Mouse (Mus musculus) midbrain, embryonic 16.5 days (tissue): ENCODE data around the gene Adam22. TPM values are rescaled to one million over a fixed set of nuclear protein-coding genes. Genes with fewer than 3 reads are reported as not detected.

Experiments
- ATAC-seq: fragments of 200-750 bp; cut with Nextera tagmentation; 2 replicates; pipeline ENCODE4 v1.8.0; 2017; ENCODE audit warnings: moderate TSS enrichment
- H3K27ac ChIP-seq: fragments of 300-500 bp; sonication (generic); 2 replicates; pipeline ENCODE4 v1.5.1; 2014; ENCODE audit warnings: mild to moderate bottlenecking, low read length, mixed read lengths
- H3K27me3 ChIP-seq: fragments of 300-500 bp; sonication (generic); 2 replicates; pipeline ENCODE4 v1.6.1; 2014; ENCODE audit warnings: low read depth, low read length, mixed read lengths; ENCODE audit not compliant: control insufficient read depth, insufficient read depth
- H3K36me3 ChIP-seq: fragments of 300-500 bp; sonication (generic); 2 replicates; pipeline ENCODE4 v1.6.1; 2014; ENCODE audit warnings: mild to moderate bottlenecking, low read length, moderate library complexity, mixed read lengths; ENCODE audit not compliant: control insufficient read depth, insufficient read depth
- H3K4me1 ChIP-seq: fragments of 300-500 bp; sonication (generic); 2 replicates; pipeline ENCODE4 v1.6.1; 2014; ENCODE audit warnings: mild to moderate bottlenecking, low read length, mixed read lengths; ENCODE audit not compliant: control insufficient read depth, insufficient read depth
- H3K4me2 ChIP-seq: fragments of 300-500 bp; sonication (generic); 2 replicates; pipeline ENCODE4 v1.6.1; 2014; ENCODE audit warnings: mild to moderate bottlenecking, low read length, mixed read lengths
- H3K4me3 ChIP-seq: fragments of 300-500 bp; sonication (generic); 2 replicates; pipeline ENCODE4 v1.5.1; 2014; ENCODE audit warnings: low read depth, mild to moderate bottlenecking, low read length, moderate library complexity, mixed read lengths
- H3K9ac ChIP-seq: fragments of 300-500 bp; sonication (generic); 2 replicates; pipeline ENCODE4 v1.6.1; 2014; ENCODE audit warnings: low read depth, low read length, mixed read lengths
- H3K9me3 ChIP-seq: fragments of 300-500 bp; sonication (generic); replicated peaks from 2 replicates; pipeline ENCODE4 v1.6.1; 2014; ENCODE audit warnings: mild to moderate bottlenecking, low read length, mixed read lengths; ENCODE audit not compliant: control insufficient read depth, poor library complexity, severe bottlenecking
- WGBS: fragments of 180-500 bp; shearing (Covaris S2); extraction: QIAGEN DNeasy Blood & Tissue Kit; methylation state at CpG from one replicate; pipeline ENCODE4 v1.1.7; 2014; 5-methylcytosine and 5-hydroxymethylcytosine counted together
- polyA plus RNA-seq: library from polyadenylated mRNA; unstranded; fragments of >200 nt; fragmentation: Nextera tagmentation; extraction: Ambion mirVana; gene quantifications from 2 replicates; pipeline ENCODE4 v1.2.1, GENCODE M21; 2015

Adam22 gene
- polyA plus RNA-seq, 1 experiment from 2014 or later, result 49.5 TPM

GRCm38 (mm10) chr5:8368781-8369180, 821 bp upstream of the Adam22 start:
- ATAC-seq, result no peak
- H3K4me1 ChIP-seq, result peaks cover 6% of the 10 kb centered on the region
- H3K4me2 ChIP-seq, result no peak overlapping the region
- H3K27ac ChIP-seq, result no peak overlapping the region
- H3K36me3 ChIP-seq, result no peaks in the 10 kb centered on the region
- H3K27me3 ChIP-seq, result no peaks in the 10 kb centered on the region
- no peaks in the 10 kb centered on the region for H3K9me3 ChIP-seq
- H3K9ac ChIP-seq, result no peak overlapping the region
- no peak overlapping the region for H3K4me3 ChIP-seq
- WGBS, result 90% methylated on average over 5 of the region's 5 CpGs

GRCm38 (mm10) chr5:8368328-8368692, 350 bp upstream of the Adam22 start:
- peak; percentile 23 for ATAC-seq
- Histone ChIP-seq H3K4me3 (peak overlapping the region; percentile 74), H3K9me3 (no peaks in the 10 kb centered on the region), H3K9ac (peak overlapping the region; percentile 91), H3K36me3 (no peaks in the 10 kb centered on the region), H3K27ac (peak overlapping the region; percentile 90), H3K4me2 (peak overlapping the region; percentile 65), H3K4me1 (peaks cover 6% of the 10 kb centered on the region), H3K27me3 (no peaks in the 10 kb centered on the region)
- 33% methylated on average over 7 of the region's 7 CpGs for WGBS

- H3K9ac ChIP-seq, result peak overlapping the region; percentile 91
- no peaks in the 10 kb centered on the region for H3K9me3 ChIP-seq
- peak overlapping the region; percentile 90 for H3K27ac ChIP-seq
- under 1% methylated on average over 24 of the region's 25 CpGs for WGBS
- peak; percentile 74 for ATAC-seq
- H3K4me2 ChIP-seq, result peak overlapping the region; percentile 65
- H3K36me3 ChIP-seq, result no peaks in the 10 kb centered on the region
- H3K27me3 ChIP-seq, result no peaks in the 10 kb centered on the region
- peaks cover 6% of the 10 kb centered on the region for H3K4me1 ChIP-seq
- peak overlapping the region; percentile 74 for H3K4me3 ChIP-seq
These were observed 968 bp downstream of the Adam22 start for GRCm38 (mm10) chr5:8366771-8367613.

GRCm38 (mm10) chr5:8362361-8362760, 5.6 kb downstream of the Adam22 start:
- H3K27me3 ChIP-seq, result no peaks in the 10 kb centered on the region
- no peaks in the 10 kb centered on the region for H3K9me3 ChIP-seq
- H3K27ac ChIP-seq, result no peak overlapping the region
- 89% methylated on average over 1 of the region's 1 CpGs for WGBS
- H3K9ac ChIP-seq, result no peak overlapping the region
- no peak for ATAC-seq
- 0 out of 2 replicates have a peak, but pooled peaks cover 4% of the 10 kb centered on the region for H3K36me3 ChIP-seq
- H3K4me1 ChIP-seq, result peaks cover 13% of the 10 kb centered on the region
- H3K4me2 ChIP-seq, result no peak overlapping the region
- H3K4me3 ChIP-seq, result no peak overlapping the region

- Histone ChIP-seq H3K4me3 (no peak overlapping the region), H3K27me3 (no peaks in the 10 kb centered on the region), H3K4me2 (0 out of 2 replicates have a peak overlapping the region, but pooled peaks have one; percentile 1), H3K9me3 (no peaks in the 10 kb centered on the region), H3K27ac (peak overlapping the region; percentile 28; the same call in 1 of the 2 replicates), H3K4me1 (peaks cover 12% of the 10 kb centered on the region), H3K9ac (no peak overlapping the region), H3K36me3 (peaks cover 7% of the 10 kb centered on the region; the same call in 1 of the 2 replicates)
- no peak for ATAC-seq
- WGBS, result 73% methylated on average over 8 of the region's 8 CpGs
These were observed 10.3 kb downstream of the Adam22 start for GRCm38 (mm10) chr5:8357677-8358076.

GRCm38 (mm10) chr5:8356885-8357651, 10.9 kb downstream of the Adam22 start:
- no peaks in the 10 kb centered on the region for H3K27me3 ChIP-seq
- WGBS, result 54% methylated on average over 13 of the region's 13 CpGs
- no peak overlapping the region for H3K4me3 ChIP-seq
- no peak overlapping the region for H3K9ac ChIP-seq
- H3K4me1 ChIP-seq, result peaks cover 12% of the 10 kb centered on the region
- H3K36me3 ChIP-seq, result peaks cover 7% of the 10 kb centered on the region; the same call in 1 of the 2 replicates
- H3K27ac ChIP-seq, result peak overlapping the region; percentile 28; the same call in 1 of the 2 replicates
- no peaks in the 10 kb centered on the region for H3K9me3 ChIP-seq
- peak; percentile 62; the same call in 1 of the 2 replicates for ATAC-seq
- 0 out of 2 replicates have a peak overlapping the region, but pooled peaks have one; percentile 1 for H3K4me2 ChIP-seq

- no peak overlapping the region for H3K4me3 ChIP-seq
- H3K9me3 ChIP-seq, result no peaks in the 10 kb centered on the region
- peak; percentile 59 for ATAC-seq
- 54% methylated on average over 2 of the region's 2 CpGs for WGBS
- peaks cover 7% of the 10 kb centered on the region; the same call in 1 of the 2 replicates for H3K36me3 ChIP-seq
- no peak overlapping the region for H3K4me2 ChIP-seq
- no peaks in the 10 kb centered on the region for H3K27me3 ChIP-seq
- no peak overlapping the region for H3K27ac ChIP-seq
- H3K4me1 ChIP-seq, result peaks cover 12% of the 10 kb centered on the region
- H3K9ac ChIP-seq, result no peak overlapping the region
These were observed 11.6 kb downstream of the Adam22 start for GRCm38 (mm10) chr5:8356326-8356725.

GRCm38 (mm10) chr5:8349557-8349956, 18.4 kb downstream of the Adam22 start:
- Histone ChIP-seq H3K27ac (no peak overlapping the region), H3K36me3 (no peaks in the 10 kb centered on the region), H3K4me2 (no peak overlapping the region), H3K9ac (no peak overlapping the region), H3K9me3 (no peaks in the 10 kb centered on the region), H3K4me3 (no peak overlapping the region), H3K4me1 (no peaks in the 10 kb centered on the region), H3K27me3 (no peaks in the 10 kb centered on the region)
- ATAC-seq, result no peak
- 78% methylated on average over 10 of the region's 10 CpGs for WGBS

GRCm38 (mm10) chr5:8346329-8346728, 21.6 kb downstream of the Adam22 start:
- no peak overlapping the region for H3K4me3 ChIP-seq
- no peak overlapping the region for H3K9ac ChIP-seq
- H3K27me3 ChIP-seq, result no peaks in the 10 kb centered on the region
- ATAC-seq, result no peak
- no peak overlapping the region for H3K27ac ChIP-seq
- H3K36me3 ChIP-seq, result no peaks in the 10 kb centered on the region
- no peaks in the 10 kb centered on the region for H3K9me3 ChIP-seq
- no peaks in the 10 kb centered on the region for H3K4me1 ChIP-seq
- H3K4me2 ChIP-seq, result no peak overlapping the region
